Mouse (Mus musculus): Measurements from ENCODE around the gene Ggnbp2. TPM values are rescaled to one million over a fixed set of nuclear protein-coding genes. Genes with fewer than 3 reads are reported as not detected.
"Not testable (repeated sequence)": the region's sequence is repeated elsewhere in the genome, so short reads cannot be mapped to it uniquely, and the experiment has no call there.

Gene Ggnbp2
- polyA plus RNA-seq, 1 experiment: 30.3 TPM

- TF ChIP-seq FLI1 (IDR thresholded peaks at IDR 0.05; ENCODE audit: low read length) (no peak), GATA1 (IDR thresholded peaks at IDR 0.05; ENCODE audit: borderline replicate concordance, low read length) (no peak)
- no peaks in the 10 kb centered on the region for H3K27me3 ChIP-seq (replicated peaks)
- H3K4me1 ChIP-seq: peaks cover 55% of the 10 kb centered on the region
- H3K4me3 ChIP-seq (replicated peaks): peak overlapping the region; percentile 88
- peaks cover 47% of the 10 kb centered on the region for H3K36me3 ChIP-seq (replicated peaks; ENCODE audit: low read length)
- H3K9me3 ChIP-seq: no peaks in the 10 kb centered on the region
These were observed 3.0 kb downstream of the Ggnbp2 start for GRCm38 (mm10) chr11:84867586-84867985.

- H3K9me3 ChIP-seq: no peaks in the 10 kb centered on the region
- peaks cover 69% of the 10 kb centered on the region for H3K36me3 ChIP-seq (replicated peaks; ENCODE audit: low read length)
- peaks cover 58% of the 10 kb centered on the region for H3K4me1 ChIP-seq
- no peak for TF ChIP-seq GATA1 (IDR thresholded peaks at IDR 0.05; ENCODE audit: borderline replicate concordance, low read length)
- no peak for TF ChIP-seq FLI1 (IDR thresholded peaks at IDR 0.05; ENCODE audit: low read length)
- H3K4me3 ChIP-seq (replicated peaks): no peak overlapping the region
- H3K27me3 ChIP-seq (replicated peaks): no peaks in the 10 kb centered on the region
These were observed 5.3 kb downstream of the Ggnbp2 start for GRCm38 (mm10) chr11:84865268-84865667.

GRCm38 (mm10) chr11:84855285-84855684 is 15.3 kb downstream of the Ggnbp2 start:
- peaks cover 92% of the 10 kb centered on the region for H3K36me3 ChIP-seq (replicated peaks; ENCODE audit: low read length)
- TF ChIP-seq GATA1 (IDR thresholded peaks at IDR 0.05; ENCODE audit: borderline replicate concordance, low read length) (no peak), FLI1 (IDR thresholded peaks at IDR 0.05; ENCODE audit: low read length) (no peak)
- no peak overlapping the region for H3K4me3 ChIP-seq (replicated peaks)
- no peaks in the 10 kb centered on the region for H3K27me3 ChIP-seq (replicated peaks)
- H3K4me1 ChIP-seq: peaks cover 26% of the 10 kb centered on the region
- H3K9me3 ChIP-seq: no peaks in the 10 kb centered on the region

GRCm38 (mm10) chr11:84847475-84848090 is 23.0 kb downstream of the Ggnbp2 start:
- H3K4me3 ChIP-seq (replicated peaks): no peak overlapping the region
- peaks cover 89% of the 10 kb centered on the region for H3K36me3 ChIP-seq (replicated peaks; ENCODE audit: low read length)
- H3K4me1 ChIP-seq: no peaks in the 10 kb centered on the region
- TF ChIP-seq FLI1 (IDR thresholded peaks at IDR 0.05; ENCODE audit: low read length) (no peak), GATA1 (IDR thresholded peaks at IDR 0.05; ENCODE audit: borderline replicate concordance, low read length) (no peak)
- no peaks in the 10 kb centered on the region for H3K27me3 ChIP-seq (replicated peaks)
- no peaks in the 10 kb centered on the region for H3K9me3 ChIP-seq

- peaks cover 87% of the 10 kb centered on the region for H3K36me3 ChIP-seq (replicated peaks; ENCODE audit: low read length)
These were observed 23.7 kb downstream of the Ggnbp2 start for GRCm38 (mm10) chr11:84846741-84847474.

GRCm38 (mm10) chr11:84839330-84839729 is 31.3 kb downstream of the Ggnbp2 start:
- Histone ChIP-seq H3K4me3 (replicated peaks) (no peak overlapping the region), H3K36me3 (replicated peaks; ENCODE audit: low read length) (peaks cover 92% of the 10 kb centered on the region), H3K9me3 (no peaks in the 10 kb centered on the region), H3K4me1 (0 out of 2 replicates have a peak, but pooled peaks cover under 1% of the 10 kb centered on the region), H3K27me3 (replicated peaks) (no peaks in the 10 kb centered on the region)
- TF ChIP-seq GATA1 (IDR thresholded peaks at IDR 0.05; ENCODE audit: borderline replicate concordance, low read length): no peak
- no peak for TF ChIP-seq FLI1 (IDR thresholded peaks at IDR 0.05; ENCODE audit: low read length)

More at GRCm38 (mm10) chr11:84846741-84847474, 23.7 kb downstream of the Ggnbp2 start:
- Histone ChIP-seq H3K9me3 (no peaks in the 10 kb centered on the region), H3K4me1 (no peaks in the 10 kb centered on the region), H3K4me3 (replicated peaks) (no peak overlapping the region), H3K27me3 (replicated peaks) (no peaks in the 10 kb centered on the region)
- TF ChIP-seq FLI1 (IDR thresholded peaks at IDR 0.05; ENCODE audit: low read length) (no peak), GATA1 (IDR thresholded peaks at IDR 0.05; ENCODE audit: borderline replicate concordance, low read length) (no peak)

GRCm38 (mm10) chr11:84829495-84829894 is 41.1 kb downstream of the Ggnbp2 start:
- Histone ChIP-seq H3K4me1 (peaks cover 70% of the 10 kb centered on the region), H3K36me3 (replicated peaks; ENCODE audit: low read length) (peaks cover 79% of the 10 kb centered on the region), H3K4me3 (replicated peaks) (peak overlapping the region; percentile 99)
- not testable (repeated sequence) for H3K27me3 ChIP-seq (replicated peaks); H3K9me3 ChIP-seq

- peak; percentile 96 for TF ChIP-seq FLI1 (IDR thresholded peaks at IDR 0.05; ENCODE audit: low read length)
- TF ChIP-seq GATA1 (IDR thresholded peaks at IDR 0.05; ENCODE audit: borderline replicate concordance, low read length): 0 out of 3 replicates have a peak, but pooled peaks have one; percentile 18
- H3K9me3 ChIP-seq: no peaks in the 10 kb centered on the region
- peaks cover 74% of the 10 kb centered on the region for H3K4me1 ChIP-seq
- H3K27me3 ChIP-seq (replicated peaks): no peaks in the 10 kb centered on the region
- peak within 1 kb of the TSS; percentile 99 for H3K4me3 ChIP-seq (replicated peaks)
- H3K36me3 ChIP-seq (replicated peaks; ENCODE audit: low read length): peaks cover 79% of the 10 kb centered on the region
These were observed 41.9 kb downstream of the Ggnbp2 start, which contains the start of gene Dhrs11 for GRCm38 (mm10) chr11:84828516-84829399. Gene Dhrs11 (minus strand): TSS chr11:84828994.

GRCm38 (mm10) chr11:84827901-84828503 is 42.6 kb downstream of the Ggnbp2 start:
- Histone ChIP-seq H3K9me3 (no peaks in the 10 kb centered on the region), H3K4me3 (replicated peaks) (peak overlapping the region; percentile 99), H3K27me3 (replicated peaks) (no peaks in the 10 kb centered on the region), H3K4me1 (peaks cover 82% of the 10 kb centered on the region), H3K36me3 (replicated peaks; ENCODE audit: low read length) (peaks cover 79% of the 10 kb centered on the region)
- TF ChIP-seq GATA1 (IDR thresholded peaks at IDR 0.05; ENCODE audit: borderline replicate concordance, low read length) (no peak), FLI1 (IDR thresholded peaks at IDR 0.05; ENCODE audit: low read length) (no peak)
